Mouse (Mus musculus): ENCODE results near the gene Prex1. TPM values are rescaled to one million over a fixed set of nuclear protein-coding genes. Genes with fewer than 3 reads are reported as not detected.
A peak's percentile ranks its signal among the peaks of the same experiment; 100 is the strongest.

Gene Prex1
- total and polyA plus RNA-seq, 3 experiments = 11.2 to 35.4 (median 18.2) TPM

DNA sequence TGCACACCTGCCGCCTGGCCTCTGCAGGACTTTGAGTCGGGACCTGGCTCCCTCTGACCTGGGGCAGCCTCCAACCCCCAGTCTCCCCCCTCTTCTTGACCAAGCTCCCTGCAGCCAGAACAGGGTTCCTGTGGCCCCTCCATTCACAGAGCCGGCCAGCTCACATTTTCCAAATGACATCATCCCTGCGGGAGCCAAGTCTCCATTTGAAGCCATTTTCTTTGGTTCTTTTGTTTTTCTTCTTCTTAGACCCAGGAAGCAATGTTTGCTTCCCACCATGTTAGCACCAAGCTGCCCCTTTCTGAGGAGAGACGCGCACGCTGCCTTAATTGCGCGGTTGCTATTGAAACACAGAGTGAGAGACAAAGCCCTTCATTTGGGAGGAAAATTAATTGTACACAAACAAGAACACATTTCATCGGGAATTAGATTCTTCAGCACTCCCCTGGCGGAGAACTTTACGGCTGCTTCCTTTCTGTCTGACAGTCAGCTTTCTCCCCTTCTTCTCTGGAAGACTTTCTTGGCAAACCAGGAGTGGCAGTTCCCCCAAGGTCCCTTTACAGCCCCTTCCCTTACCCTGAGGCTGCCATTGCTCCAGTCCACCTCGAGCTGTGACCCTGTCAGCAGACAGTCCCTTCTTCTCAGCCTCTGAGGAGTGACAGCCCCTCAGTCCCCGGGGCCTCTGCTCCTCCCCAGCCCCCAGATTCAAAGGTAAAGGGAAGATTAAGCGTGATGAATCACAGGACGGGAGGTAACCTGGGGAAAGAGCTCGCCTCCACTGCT is 196.0 kb downstream of the Prex1 start:
- DNase-seq = peak; percentile 47

DNA sequence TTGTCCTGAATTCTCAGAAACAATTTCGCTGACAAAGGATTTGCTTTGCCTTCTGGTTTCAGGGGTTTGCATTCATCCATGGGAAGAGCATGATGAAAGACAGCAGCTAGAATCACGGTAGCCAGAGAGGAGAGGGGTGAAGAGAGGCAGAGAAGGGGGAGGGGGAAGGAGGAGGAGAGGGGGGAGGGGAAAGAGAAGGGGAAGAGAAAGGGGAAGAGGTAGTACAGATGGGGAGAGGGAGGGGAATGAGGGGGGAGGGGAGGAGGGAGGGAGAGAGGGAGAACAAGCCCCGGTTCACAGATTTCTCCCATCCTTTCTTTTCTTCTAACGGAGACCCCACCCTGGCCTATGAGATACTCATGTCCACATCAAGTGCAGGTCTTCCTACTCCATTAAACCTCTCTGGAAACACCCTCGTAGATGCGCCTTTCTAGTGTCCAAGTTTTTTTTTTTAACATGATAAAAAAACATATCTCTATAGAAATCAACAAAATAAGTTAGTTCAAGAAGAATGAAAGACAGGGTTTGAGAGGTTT is 196.7 kb downstream of the Prex1 start:
- no peak for DNase-seq

Other genes starting within 250 kb of the Prex1 start
- gene Trp53rkb, start 78.7 kb upstream of the Prex1 start, total RNA-seq (2021) = 1 to 10 TPM; 3.6 to 3.9 TPM
- 2.7 and 4.5 TPM in 2 replicates for gene Trp53rkb, start 78.7 kb upstream of the Prex1 start, polyA plus RNA-seq (2012; rRNA removed)
- gene Arfgef2, start 91.8 kb upstream of the Prex1 start, total RNA-seq (2021) = 10 to 100 TPM; 64.3 to 80.6 TPM
- 16.8 and 21.8 TPM in 2 replicates for gene Arfgef2, start 91.8 kb upstream of the Prex1 start, polyA plus RNA-seq (2012; rRNA removed)
- 10 to 100 TPM; 56.4 to 77.0 TPM for gene Cse1l, start 192.2 kb upstream of the Prex1 start, total RNA-seq (2021)
- 8.9 and 12.6 TPM in 2 replicates for gene Cse1l, start 192.2 kb upstream of the Prex1 start, polyA plus RNA-seq (2012; rRNA removed)

Data from adrenal gland, adult 2 months (tissue).